Mouse (Mus musculus) layer of hippocampus, adult 9-10 months (tissue): ENCODE measurements around the gene Abcg5.
A peak's percentile ranks its signal among the peaks of the same experiment; 100 is the strongest.

Source experiments
- DNase-seq: peaks from one replicate; pipeline ENCODE4 v3.0.0; 2022; ENCODE audit warnings: low spot score

The Abcg5 gene

DNA sequence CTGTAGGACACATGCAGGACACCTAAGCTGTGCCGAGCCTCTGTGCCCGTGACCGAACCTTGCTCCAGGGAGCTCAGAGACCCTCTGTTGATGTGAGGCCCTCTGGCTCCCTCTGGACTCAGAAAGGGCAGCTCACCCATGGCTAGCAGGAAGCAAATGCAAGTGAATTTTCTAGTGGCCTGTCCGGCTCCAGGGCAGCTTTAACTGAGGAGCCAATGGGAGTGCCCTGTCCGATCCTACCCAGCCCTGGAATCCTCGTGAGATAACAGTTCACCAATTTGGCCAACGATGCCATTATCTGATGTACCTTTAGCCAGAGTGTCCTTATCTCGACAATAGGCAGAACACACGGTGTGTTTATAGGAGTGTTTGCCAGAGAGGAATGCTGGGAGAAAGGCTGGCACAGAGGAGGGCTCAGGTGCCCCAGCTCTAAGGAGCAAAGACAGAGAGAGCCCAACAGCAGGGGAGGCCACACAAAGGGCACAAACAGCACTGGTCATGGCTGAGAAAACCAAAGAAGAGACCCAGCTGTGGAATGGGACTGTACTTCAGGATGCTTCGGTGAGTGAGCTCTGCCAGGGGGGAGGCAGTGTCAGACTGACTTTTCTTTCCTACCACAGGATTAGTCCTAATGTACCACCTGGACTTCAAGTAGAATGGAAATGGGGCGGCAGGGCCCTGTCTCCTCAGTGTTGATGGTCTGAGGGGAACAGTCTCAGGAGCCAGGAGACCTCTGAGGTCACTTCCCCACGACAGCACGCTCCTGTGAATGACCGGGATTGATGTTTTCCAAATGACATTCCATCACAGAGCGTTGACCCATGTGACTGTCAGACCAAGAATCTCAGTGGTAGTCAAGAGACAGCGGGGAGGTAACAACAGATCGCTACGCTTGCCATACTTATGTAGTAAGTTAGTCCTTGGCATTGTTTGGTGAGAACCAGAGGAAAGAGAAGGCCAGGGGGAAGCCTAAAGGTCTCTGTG lies at the start of gene Abcg5:
Abcg5 (minus strand) TSS at position 278 of the 984 bp plus-strand sequence.
- no peak for DNase-seq

DNA sequence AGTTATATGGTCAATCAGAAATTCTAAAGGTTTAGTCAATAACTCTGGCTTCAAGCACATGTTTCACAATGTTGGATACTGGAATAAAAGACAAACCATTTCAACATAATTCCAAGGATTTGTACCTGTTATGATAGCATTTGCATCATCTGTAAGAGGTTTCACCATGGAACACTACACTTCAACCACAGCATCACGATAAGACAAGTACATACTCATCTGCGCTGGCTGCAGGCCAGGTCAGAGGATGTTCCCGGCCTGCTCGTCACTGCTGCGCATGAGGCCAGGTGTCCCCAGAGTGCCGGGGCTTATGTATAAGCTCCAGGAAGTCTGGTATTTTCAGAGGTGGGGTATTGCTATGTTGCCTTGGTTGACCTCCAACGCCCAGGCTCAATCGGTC lies 49.8 kb upstream of the Abcg5 start:
- DNase-seq: no peak

DNA sequence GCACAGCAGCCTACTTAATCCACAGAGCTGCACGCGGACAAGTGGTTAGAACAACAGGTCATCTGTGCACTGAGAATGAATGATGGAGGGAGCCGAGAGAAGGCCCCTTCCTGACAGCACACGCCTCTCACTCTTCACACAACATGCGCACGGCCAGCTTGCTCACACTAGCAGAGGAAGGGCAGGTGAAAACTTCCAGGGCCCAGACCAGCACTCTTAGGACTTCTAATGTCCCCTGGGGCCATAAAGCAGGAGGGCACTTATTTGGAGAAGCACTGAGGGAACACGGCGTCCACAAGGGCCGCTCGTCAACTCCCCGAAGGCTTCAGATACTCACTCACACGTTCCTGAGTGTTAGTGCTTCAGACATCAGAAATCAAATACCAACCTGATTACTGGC lies 48.5 kb upstream of the Abcg5 start:
- DNase-seq: no peak

DNA sequence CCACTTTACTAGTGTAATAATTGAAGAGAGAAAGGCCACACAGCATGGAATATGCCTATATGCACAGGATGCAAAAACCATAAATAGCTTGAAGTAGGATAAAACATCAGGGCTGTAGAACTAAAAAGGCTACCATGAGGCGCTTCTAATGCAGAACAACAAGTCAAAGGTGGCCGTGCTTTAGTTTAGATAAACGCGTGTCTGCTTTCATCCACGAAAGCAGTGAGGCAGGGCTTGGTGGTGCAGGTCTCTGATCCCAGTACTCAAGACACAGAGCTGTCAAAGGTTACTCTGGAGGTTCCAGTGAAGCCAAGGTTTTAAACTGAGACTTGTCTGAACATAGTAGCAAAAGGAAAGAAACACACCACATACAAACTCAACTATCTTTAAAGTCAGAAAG lies 46.3 kb upstream of the Abcg5 start:
- no peak for DNase-seq

DNA sequence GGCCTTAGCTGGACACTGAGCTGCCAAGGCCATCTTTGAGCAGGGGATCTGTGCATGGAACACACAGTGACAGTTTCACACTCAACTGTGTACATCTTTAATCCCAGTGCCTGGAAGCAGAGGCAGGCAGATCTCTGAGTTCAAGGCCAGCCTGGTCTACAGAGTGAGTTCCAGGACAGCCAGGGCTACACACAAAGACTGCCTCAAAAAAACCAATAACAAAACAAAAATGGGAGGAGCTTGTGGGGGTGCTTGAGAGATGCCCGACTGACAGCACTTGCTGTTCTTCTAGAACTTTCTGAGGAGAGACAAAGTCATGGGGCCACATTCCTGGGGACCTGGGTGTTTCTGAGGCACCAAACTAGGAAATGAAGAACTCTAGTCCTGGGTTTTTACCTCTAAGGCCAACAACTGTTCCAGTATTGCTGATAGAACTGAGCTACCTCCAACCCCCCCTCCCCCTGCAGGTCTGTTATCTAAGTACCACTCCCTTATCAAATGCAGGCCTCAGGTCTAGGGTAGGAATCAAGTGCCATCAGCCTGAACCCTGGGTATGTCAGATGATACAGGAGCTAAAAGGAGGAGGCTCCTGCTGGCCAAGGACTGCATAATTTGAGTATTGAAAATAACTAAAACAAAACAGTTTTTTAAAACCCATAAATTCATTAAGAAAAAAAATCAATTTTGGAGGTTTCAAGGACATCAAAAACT lies 45.5 kb upstream of the Abcg5 start:
- no peak for DNase-seq

DNA sequence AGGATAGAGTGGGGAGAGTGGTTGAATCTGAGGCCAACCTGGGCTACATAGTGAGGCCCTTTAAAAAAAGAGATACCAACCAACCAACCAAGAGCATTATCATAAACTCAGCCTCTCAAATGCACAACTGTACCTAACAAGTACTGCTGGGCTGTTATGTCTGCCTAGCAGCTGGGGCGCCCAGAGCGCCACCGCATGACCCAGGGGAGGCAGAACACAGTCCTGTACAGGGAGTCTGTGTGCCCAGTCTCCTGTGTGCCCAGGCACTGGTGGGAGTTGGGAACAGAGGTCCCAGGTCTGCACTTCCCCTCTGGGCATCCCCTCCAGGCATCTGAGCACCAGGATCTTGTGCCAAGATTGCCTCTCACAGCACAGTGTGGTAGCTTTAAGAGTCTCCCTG lies 42.4 kb upstream of the Abcg5 start:
- no peak for DNase-seq

DNA sequence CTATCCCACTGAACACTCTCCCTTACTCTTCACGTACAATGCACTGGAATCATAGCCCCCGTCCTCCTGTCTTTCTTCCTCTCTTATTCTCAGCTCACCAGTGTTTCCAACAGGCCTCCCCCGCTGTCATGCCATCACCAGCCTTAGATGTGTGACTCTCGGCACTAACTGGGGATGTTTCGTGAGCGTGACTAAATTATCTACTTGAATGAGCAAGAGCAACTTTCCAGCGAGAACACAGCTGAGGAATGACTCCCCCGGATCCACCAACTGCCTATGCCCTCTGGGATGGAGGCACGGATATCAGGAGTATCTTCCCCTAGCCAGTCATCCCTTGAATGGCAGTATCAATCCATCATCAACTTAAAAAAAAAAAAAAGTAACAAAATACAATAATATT lies 41.2 kb upstream of the Abcg5 start:
- DNase-seq: no peak

DNA sequence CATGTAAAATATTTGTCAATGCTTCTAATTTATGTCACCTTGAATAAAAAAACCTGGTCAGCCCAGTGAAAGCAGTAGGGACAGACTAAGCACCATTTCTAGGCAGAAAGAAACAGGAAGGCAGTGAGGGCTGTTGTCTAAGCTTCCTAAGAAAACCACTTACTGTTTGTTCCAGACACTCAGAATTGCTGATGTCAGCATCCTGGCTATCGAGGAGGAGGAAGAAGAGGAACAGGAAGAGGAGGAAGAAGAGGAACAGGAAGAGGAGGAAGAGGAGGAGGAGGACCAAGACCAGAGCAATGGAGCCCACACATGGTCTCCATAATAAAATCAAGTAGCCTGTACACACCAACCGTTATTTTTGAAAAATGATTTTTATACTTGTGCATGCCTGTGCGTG lies 36.3 kb upstream of the Abcg5 start:
- DNase-seq: no peak

DNA sequence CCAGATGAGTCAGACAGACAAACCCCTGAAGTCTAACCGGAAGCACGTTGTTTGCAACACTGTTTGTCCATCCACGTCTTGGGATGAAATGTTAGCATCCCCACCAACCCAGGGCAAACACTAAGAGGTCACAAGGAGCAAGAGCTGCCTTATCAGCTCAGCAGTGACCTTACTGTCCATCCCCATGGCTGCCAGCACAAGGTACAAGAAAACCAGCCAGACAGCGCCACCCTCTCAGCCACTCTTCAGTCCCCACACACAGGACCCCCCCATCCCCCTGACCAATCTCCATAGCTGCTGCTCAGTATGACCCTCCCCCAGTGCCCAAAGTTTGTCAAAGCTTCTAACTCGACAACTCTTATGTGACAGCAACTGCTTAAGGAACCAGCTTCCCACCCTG lies 34.6 kb upstream of the Abcg5 start:
- no peak for DNase-seq

DNA sequence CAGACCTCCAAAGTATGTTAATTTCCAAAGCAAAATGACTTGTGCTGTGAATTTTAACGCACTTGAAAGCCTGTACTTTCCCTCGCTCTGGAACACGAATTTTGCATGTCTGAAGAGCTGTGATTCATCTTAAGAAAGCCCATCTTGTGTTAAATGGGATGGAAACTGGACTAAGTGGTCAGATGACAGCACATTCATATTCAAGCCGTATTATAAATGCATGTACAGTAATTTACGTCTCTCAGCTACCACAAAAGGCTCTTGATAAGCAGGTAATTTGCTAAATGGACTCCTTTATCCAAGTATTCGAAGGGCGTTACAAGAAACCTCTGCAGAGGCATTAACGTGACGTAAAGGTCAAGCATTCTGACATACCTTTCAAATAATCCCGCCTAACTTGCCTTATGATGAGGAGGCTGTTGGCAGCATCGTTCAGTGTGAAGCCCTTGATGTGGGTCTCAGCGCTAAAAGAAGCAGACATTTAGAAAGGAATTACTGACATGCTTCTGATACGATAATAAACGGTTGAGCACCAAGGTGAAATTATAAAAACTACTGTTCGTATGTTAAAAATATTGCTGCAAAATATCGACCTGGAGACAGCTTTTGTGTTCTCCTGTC lies 33.6 kb upstream of the Abcg5 start:
- no peak for DNase-seq

DNA sequence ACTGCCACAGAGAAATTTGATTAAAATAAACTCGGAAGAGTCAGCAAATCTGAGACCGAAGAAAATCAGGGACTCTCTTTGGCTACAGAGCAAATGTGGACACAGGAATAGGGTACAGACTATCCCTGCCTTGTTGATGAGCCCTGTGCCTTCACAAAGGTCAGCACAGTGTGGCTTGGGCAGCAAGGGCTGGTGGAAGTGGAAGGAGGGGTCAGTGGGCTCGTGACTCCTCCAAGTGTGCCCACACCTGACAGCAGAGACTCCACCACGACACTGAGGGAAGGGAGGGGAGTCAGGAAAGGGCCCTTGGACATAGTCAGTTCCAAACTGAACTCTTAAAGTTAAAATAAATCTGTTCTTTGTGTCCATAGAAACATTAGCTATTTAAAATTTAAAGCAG lies 32.1 kb upstream of the Abcg5 start:
- no peak for DNase-seq

DNA sequence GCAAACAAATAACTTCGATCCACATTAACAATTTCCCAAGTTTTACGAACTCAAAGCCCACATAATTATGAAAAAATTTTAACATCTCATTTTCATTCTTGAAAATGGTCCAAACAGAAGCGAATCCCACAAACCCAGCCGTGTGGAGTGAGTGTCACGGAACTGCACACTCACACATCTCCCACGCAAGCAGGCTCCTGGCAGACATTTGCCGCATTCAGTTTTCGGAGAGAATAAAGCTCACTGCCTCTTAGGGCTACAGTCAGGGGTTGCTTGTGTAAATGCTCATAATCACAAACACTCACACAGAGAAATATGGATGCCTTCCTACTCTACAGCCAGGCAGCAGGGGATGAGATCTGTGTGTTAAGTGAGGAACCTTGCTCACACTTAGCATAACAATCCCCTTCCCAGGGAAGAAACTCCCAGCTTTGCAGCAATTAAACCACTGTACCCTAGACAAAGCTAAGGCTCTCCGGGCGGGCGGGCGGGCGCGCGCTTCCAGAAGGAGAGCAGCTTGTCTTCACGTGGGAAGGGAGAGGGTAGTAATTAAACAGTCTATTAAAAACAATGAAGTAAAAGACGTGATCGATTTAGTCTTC lies 30.9 kb upstream of the Abcg5 start:
- DNase-seq: no peak

DNA sequence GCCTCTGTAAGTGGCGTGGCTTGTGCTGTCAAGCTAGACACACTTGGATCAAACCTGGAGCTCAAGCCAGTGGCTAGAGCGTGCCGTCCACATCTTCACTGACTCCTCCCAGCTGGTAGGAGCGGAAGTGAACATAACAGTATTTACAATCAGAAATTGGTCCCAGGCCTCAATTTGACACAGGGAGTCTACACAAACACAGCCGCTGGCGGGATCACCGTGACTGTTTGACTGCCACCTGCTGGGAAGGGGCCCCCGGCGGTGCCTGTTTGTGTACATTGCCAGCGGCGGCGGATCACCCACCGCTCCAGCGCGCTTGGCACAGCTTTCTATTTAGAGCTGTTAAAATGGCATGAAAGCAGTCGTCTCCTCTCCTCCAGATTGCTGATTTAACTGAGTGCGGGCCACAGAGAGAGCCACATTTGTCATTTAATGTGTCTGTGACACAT lies 26.6 kb upstream of the Abcg5 start:
- no peak for DNase-seq

DNA sequence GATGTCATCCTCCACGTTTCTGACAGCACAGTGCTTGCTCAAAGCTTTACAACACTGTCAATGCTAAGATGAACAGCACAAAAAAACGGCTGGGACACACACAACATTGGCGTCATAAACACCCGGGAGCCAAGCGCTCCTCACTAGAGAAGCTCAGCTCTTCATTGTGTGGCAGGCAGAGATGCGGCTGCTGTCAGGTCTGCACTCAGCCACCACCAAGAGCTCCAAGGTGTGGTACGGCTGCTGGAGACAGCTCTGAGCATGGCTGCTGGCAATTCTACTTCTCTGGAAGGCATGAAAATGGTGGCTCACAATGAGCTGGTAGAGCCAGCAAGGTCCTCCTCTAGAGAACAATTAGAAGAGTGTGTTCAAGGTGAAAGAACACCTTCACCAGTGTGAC lies 26.0 kb upstream of the Abcg5 start:
- no peak for DNase-seq

DNA sequence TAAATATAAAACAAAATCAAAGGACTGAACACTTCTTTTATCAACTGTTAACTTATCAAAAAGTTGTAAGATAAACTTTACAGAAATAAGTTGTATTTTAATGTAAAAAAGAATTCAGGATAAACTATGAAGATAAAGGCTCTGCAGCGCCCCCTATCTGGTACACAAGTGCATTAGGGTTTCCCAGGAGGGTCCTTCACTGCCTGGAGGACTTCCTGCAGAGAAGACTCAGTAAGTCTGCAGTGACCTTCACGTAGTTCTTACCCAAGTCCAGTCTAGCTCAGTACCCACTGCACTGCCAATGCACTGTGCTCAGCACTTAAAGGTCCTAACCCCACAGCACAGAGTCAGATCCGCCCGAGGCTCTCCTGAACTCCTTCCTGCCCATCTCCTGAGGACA lies 24.6 kb upstream of the Abcg5 start:
- no peak for DNase-seq

DNA sequence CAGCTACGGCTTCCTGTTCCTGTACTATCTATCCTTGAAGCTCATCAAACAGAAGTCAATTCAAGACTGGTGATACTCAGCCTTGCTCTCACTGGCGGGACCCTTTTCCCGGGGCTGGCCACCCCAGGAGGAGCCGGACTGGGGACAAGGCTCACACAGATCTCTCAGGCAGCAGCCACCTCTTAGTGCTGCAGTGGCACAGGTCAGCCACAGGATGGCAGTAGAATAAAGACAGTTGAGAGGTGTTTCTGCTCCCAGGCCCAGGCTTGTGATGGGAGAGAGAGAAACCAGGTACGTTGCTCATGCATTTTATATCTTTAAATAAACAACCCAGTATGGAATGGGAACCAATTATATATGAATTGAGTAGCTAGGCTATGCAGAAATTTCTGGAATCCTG lies 15.9 kb upstream of the Abcg5 start:
- peak; percentile 80 for DNase-seq

DNA sequence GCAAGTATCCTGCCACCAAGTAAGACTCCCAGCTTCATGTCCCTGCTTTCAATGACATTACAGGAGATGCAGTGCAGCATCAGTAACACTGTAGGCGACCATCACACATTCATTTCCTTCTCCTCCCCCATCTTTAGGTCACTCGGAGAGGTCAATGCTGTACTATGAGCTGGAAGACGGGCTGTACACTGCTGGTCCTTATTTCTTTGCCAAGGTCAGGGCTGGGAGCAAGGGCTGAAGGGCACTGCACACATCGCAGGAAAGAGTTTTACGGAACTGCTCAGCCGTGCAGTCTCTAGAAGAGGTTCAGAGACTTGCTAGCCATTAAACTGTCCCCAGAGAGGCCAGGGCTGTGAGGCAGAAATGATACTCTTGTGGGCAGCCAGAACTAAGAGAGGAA lies 13.7 kb upstream of the Abcg5 start:
- DNase-seq: no peak

DNA sequence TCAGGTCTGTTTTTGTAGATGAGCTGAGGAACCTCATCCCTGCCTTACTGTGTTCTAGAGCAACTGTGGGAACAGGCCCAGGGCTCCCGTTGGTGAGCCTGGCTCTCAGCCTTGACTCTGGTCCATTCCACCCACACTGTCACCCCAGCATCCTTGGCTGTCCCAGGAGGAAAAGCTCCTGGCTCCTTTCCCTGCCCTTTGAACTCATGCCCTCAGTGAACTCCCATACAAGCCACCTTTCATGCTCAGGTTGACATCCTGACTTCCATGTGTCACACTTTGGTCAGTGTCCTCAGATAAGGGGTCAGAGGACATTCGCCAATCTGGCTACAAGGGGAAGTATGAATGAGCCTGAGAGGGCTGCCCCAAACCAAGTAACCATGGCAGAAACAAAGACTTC lies 10.9 kb upstream of the Abcg5 start:
- DNase-seq: no peak

DNA sequence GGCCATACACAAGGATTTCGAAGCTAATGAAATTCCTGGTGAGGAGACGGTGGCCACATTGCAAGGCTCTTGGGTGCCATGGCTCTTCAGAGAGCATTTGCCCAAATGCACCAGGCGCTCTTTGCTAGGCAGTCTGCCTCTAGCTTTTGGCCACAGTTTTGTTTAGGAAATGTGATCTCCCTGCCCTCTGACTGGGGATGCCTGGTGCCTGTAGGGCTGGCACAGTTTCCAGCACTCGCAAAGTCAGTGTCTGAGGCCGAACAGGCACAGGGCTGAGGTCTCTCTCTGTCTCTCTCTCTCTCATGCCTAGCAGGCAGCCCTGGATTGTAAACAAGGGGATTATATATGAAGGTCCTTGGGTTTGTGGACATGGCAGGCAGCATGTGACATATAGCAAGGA lies 7.3 kb upstream of the Abcg5 start:
- no peak for DNase-seq

DNA sequence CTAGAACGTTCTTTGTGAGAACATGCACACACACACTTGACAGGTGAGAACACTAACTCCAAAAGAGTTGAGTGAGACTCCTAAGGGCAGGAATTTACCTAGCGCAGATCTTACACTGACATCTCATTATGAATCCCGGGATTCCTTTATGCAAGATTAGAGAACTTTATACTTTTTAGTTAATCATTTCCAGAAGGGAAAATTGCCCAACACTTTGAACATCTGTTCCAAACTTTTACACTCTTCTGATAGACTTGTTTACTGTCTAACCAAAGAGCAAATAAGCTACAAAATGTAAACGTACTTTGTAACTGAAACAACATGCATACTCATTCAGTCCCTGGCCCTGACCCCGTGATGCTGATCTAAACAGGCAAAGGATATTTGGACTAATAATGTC lies 6.5 kb upstream of the Abcg5 start:
- no peak for DNase-seq

DNA sequence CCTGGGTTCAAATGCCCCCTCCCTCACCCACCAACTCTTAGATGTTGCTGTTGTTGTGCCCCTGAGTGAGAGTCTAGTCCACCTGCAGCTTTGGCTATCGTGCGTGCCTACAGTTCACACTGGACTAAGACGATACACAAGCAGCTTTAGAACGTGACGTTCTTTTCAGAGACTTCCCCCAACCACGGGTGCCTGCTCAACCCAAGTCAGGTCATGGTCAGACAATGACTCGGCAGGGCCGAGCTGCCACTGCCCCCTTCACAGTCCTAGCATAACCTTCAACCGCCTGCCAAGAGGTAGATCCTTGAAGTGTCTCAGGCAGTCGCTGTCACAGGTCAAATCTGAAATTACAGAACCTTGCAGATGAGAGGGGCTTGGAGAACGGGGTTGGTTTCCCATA lies 6.0 kb upstream of the Abcg5 start:
- DNase-seq: no peak

DNA sequence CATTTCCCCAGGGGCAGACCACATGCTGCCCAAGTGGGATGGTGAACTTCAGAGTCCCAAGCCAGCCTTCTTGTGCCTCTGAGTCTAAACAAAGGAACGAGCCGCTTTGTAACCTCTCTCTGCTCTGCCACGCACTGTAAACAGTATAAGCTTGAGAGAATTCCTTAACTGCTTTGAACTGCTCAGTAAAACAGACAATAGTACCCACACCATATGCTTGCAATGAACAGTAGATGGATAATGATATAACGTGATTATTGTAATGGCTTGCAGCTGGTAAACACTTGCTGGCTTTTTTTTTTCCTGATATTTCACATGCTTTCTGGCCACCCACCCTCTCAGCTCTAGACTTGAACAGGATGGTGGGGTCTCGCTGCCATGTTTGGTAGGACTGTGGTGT lies 5.2 kb upstream of the Abcg5 start:
- DNase-seq: no peak

DNA sequence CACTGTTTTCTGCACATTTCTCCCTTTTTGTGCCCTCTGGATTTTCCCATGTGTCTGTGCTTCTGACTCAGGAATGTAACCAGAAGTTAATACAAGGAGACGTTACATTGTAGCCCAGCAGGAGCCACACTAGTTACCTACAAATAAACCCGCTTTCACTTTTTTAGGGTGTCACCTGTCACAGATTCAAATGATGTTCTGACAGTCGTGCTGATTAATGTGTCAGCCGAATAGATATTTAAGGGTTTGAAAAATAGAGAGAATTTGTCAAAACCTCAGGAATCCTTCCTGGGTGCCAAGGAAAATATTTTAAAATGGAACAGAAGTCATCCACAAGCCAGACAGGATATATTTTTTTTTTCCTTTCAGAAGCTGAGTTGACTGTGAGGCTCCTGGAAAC lies 2.5 kb upstream of the Abcg5 start:
- no peak for DNase-seq
